Mouse (Mus musculus) intestine, embryonic 16.5 days (tissue): Measurements from ENCODE around the gene Pxdn. TPM values are rescaled to one million over a fixed set of nuclear protein-coding genes. Genes with fewer than 3 reads are reported as not detected.

Source experiments
- ATAC-seq: fragments of 200-750 bp; cut with Nextera tagmentation; 2 replicates; pipeline ENCODE4 v1.8.0; 2017; ENCODE audit warnings: moderate TSS enrichment, moderate library complexity
- H3K27ac ChIP-seq: fragments of 300-500 bp; sonication (generic); 2 replicates; pipeline ENCODE4 v1.5.1; 2014; ENCODE audit warnings: mild to moderate bottlenecking, low read length
- H3K27me3 ChIP-seq: fragments of 300-500 bp; sonication (generic); replicated peaks from 2 replicates; pipeline ENCODE4 v1.6.1; 2014; ENCODE audit warnings: low read length, control low read depth, mixed read lengths; ENCODE audit not compliant: control insufficient read depth, insufficient read depth
- H3K36me3 ChIP-seq: fragments of 300-500 bp; sonication (generic); 2 replicates; pipeline ENCODE4 v1.6.1; 2014; ENCODE audit warnings: low read length, control low read depth; ENCODE audit not compliant: control insufficient read depth, insufficient read depth
- H3K4me1 ChIP-seq: fragments of 300-500 bp; sonication (generic); 2 replicates; pipeline ENCODE4 v1.6.1; 2014; ENCODE audit warnings: low read length, control low read depth, mixed read lengths; ENCODE audit not compliant: control insufficient read depth, insufficient read depth
- H3K4me2 ChIP-seq: fragments of 300-500 bp; sonication (generic); 2 replicates; pipeline ENCODE4 v1.6.1; 2014; ENCODE audit warnings: low read depth, low read length, control low read depth
- H3K4me3 ChIP-seq: fragments of 300-500 bp; sonication (generic); 2 replicates; pipeline ENCODE4 v1.5.1; 2014; ENCODE audit warnings: mild to moderate bottlenecking, low read length
- H3K9ac ChIP-seq: fragments of 300-500 bp; sonication (generic); 2 replicates; pipeline ENCODE4 v1.6.1; 2014; ENCODE audit warnings: low read depth, low read length
- H3K9me3 ChIP-seq: fragments of 300-500 bp; sonication (generic); 2 replicates; pipeline ENCODE4 v1.6.1; 2016; ENCODE audit warnings: low read length, control low read depth; ENCODE audit not compliant: control insufficient read depth
- WGBS: fragments of 180-500 bp; shearing (Covaris S2); extraction: QIAGEN DNeasy Blood & Tissue Kit; methylation state at CpG from one replicate; pipeline ENCODE4 v1.1.7; 2014; 5-methylcytosine and 5-hydroxymethylcytosine counted together
- polyA plus RNA-seq: library from polyadenylated mRNA; unstranded; fragments of >200 nt; fragmentation: Nextera tagmentation; extraction: Ambion mirVana; gene quantifications from 2 replicates; pipeline ENCODE4 v1.2.1, GENCODE M21; 2015

The Pxdn gene
- polyA plus RNA-seq, 1 experiment from 2014 or later: 48.2 TPM

DNA sequence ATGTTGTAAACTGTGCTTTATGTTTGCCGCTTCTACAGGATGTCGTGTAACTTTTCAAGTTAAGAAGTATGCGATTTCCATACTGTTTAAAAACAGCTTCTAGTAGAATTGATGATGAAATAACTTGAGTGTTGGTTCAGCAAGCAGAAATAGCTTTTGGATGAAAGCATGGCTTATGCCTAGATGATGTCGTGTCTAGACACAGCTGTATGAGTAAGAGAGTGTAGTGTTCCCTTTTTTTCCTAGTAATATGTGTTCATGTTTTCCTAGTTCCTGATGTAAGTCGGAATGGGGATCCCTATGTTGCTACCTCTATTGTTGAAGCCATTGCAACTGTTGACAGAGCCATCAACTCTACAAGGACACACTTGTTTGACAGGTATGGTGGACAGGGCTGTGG is 61.5 kb downstream of the Pxdn start:
- Histone ChIP-seq H3K4me1 (no peaks in the 10 kb centered on the region), H3K4me3 (no peak overlapping the region), H3K9me3 (no peaks in the 10 kb centered on the region), H3K27me3 (no peaks in the 10 kb centered on the region), H3K36me3 (peaks cover 15% of the 10 kb centered on the region), H3K4me2 (no peak overlapping the region), H3K27ac (no peak overlapping the region), H3K9ac (no peak overlapping the region)
- 85% methylated on average over 5 of the region's 5 CpGs for WGBS
- no peak for ATAC-seq

DNA sequence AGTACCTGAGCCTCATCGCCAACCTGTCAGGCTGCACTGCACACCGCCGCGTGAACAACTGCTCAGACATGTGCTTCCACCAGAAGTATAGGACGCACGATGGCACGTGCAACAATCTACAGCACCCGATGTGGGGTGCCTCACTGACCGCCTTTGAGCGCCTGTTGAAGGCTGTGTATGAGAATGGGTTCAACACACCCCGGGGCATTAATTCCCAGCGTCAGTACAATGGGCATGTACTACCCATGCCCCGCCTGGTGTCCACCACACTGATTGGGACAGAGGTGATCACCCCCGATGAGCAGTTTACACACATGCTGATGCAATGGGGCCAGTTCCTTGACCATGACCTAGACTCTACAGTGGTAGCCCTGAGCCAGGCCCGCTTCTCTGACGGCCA is 64.5 kb downstream of the Pxdn start:
- no peak overlapping the region for H3K27ac ChIP-seq
- no peaks in the 10 kb centered on the region for H3K4me1 ChIP-seq
- H3K4me3 ChIP-seq: no peak overlapping the region
- peaks cover 12% of the 10 kb centered on the region; the same call in 1 of the 2 replicates for H3K36me3 ChIP-seq
- H3K27me3 ChIP-seq: no peaks in the 10 kb centered on the region
- no peak overlapping the region for H3K4me2 ChIP-seq
- 98% methylated on average over 16 of the region's 16 CpGs for WGBS
- H3K9ac ChIP-seq: no peak overlapping the region
- H3K9me3 ChIP-seq: no peaks in the 10 kb centered on the region
- no peak for ATAC-seq

DNA sequence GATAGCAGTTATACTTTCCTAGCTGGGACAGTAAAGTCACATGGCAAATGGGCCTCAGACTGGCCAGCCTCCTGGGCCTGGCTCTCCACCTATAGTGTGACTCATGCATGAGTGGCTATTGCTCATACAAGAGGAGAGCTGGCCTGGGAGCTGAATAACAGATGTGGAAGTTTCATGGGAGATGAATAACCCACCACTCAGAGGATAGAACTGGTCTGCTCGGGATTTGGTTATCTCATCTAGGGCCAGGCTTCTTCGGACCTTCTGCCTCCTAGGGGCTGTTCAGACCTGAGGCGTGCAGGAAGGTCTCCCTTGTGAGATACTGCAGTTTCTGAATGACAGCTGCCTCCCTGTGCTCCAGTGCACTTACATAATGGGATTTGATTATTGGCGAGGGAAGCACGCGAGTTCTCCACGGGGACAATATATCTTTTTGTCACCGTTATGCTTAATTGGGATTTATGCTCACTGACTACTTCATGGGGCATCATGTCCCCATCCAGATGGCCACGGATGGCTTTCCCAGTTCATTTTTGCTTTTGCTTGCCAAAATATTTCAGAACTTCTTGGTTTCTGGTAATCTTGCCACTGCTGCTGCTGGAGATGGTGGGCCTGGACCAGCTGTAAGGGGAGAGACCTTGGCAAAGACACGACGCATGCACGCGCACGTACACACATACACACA is 66.4 kb downstream of the Pxdn start:
- Histone ChIP-seq H3K9ac (no peak overlapping the region), H3K4me1 (no peaks in the 10 kb centered on the region), H3K36me3 (peaks cover 12% of the 10 kb centered on the region; the same call in 1 of the 2 replicates), H3K4me2 (no peak overlapping the region), H3K4me3 (no peak overlapping the region), H3K27me3 (no peaks in the 10 kb centered on the region), H3K9me3 (no peaks in the 10 kb centered on the region), H3K27ac (no peak overlapping the region)
- ATAC-seq: no peak
- 83% methylated on average over 14 of the region's 14 CpGs for WGBS

DNA sequence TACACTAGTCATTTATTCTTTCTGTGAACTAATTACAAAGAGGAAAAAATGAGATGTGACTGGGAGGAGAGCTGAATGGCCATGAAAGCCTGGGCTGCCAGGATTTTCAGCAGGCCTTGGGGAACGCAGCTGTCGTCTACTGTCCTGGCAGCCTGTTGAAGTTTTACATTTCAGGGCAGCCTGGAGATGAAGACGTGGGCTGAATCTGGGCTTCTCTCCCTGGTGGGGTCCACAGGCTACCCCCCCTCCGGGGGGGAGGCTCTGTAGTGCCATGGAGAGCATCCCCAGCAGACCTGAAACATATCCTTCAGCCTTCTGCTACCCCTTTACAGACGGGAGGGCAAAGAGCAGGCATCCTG is 66.9 kb downstream of the Pxdn start:
- Histone ChIP-seq H3K4me1 (no peaks in the 10 kb centered on the region), H3K36me3 (peaks cover 12% of the 10 kb centered on the region; the same call in 1 of the 2 replicates), H3K4me2 (no peak overlapping the region), H3K9ac (no peak overlapping the region), H3K4me3 (no peak overlapping the region), H3K27me3 (no peaks in the 10 kb centered on the region), H3K9me3 (no peaks in the 10 kb centered on the region), H3K27ac (no peak overlapping the region)
- WGBS: 79% methylated on average over 5 of the region's 5 CpGs
- ATAC-seq: no peak

DNA sequence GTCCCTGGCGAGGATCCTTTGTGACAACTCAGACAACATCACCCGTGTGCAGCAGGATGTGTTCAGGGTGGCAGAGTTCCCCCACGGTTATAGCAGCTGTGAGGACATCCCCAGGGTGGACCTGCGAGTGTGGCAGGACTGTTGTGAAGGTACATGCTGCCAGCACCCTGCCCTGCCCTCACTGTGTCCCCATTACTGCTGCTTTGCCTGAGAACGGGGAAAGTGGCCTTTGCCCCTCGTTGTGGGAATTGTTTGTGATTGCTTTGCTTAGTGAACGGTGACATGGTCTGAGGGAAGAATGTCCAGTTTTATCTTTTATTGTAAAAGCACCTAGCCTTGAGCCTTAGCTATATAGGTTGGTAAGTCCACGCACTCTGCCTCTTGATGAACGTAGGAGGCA is 69.2 kb downstream of the Pxdn start:
- no peak for ATAC-seq
- Histone ChIP-seq H3K4me1 (no peaks in the 10 kb centered on the region), H3K36me3 (peaks cover 12% of the 10 kb centered on the region; the same call in 1 of the 2 replicates), H3K4me2 (no peak overlapping the region), H3K27me3 (no peaks in the 10 kb centered on the region), H3K4me3 (no peak overlapping the region), H3K9ac (no peak overlapping the region), H3K9me3 (no peaks in the 10 kb centered on the region), H3K27ac (no peak overlapping the region)
- WGBS: 76% methylated on average over 9 of the region's 9 CpGs

DNA sequence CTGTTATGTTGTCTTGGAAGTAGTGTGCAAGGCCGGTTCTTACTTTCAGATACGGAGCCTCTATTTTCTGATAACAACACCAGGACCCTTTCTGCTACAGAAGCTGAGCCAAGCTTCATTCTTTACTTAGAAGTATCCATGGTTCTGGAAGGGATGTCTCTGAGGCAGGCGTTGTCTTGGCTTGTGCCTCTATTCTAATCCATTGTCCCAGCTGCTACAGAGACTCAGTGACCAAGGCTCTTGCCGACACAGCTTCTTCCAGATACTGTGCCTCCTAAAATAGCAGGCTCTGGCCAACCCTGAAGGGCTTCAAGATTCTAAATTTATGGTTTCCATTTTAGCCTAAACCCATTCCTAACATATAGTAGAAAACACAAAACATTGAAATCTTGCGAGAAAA is 71.3 kb downstream of the Pxdn start:
- H3K36me3 ChIP-seq: 0 out of 2 replicates have a peak, but pooled peaks cover 6% of the 10 kb centered on the region

DNA sequence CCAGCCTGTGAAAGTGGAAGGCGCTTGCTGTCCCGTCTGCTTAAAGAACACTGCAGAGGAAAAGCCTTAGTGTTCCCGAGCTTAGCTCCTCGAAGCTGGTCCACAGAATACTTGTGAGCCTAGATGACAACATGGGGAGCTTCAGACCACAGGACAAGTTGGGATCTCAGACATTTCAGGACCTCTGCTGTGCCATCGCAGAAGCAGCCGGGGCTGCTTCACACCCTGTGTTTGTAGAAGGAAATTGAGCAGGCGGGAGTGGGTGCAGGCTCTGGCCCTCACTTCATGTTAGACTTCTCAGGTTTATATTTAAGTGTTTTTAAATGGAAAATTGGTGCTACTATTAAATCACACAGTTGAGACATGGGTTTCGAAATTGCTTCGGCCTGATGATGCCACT is 78.1 kb downstream of the Pxdn start:
- Histone ChIP-seq H3K27me3 (no peaks in the 10 kb centered on the region), H3K9me3 (no peaks in the 10 kb centered on the region), H3K27ac (no peak overlapping the region), H3K36me3 (peaks cover 8% of the 10 kb centered on the region; the same call in 1 of the 2 replicates), H3K9ac (no peak overlapping the region), H3K4me1 (no peaks in the 10 kb centered on the region), H3K4me2 (no peak overlapping the region), H3K4me3 (no peak overlapping the region)
- 88% methylated on average over 9 of the region's 9 CpGs for WGBS
- no peak for ATAC-seq

More for the DNA sequence above, 71.3 kb downstream of the Pxdn start:
- H3K27me3 ChIP-seq: no peaks in the 10 kb centered on the region
- WGBS: 86% methylated on average over 5 of the region's 5 CpGs
- H3K4me1 ChIP-seq: no peaks in the 10 kb centered on the region
- no peak for ATAC-seq
- no peak overlapping the region for H3K4me2 ChIP-seq
- no peak overlapping the region for H3K27ac ChIP-seq
- no peak overlapping the region for H3K9ac ChIP-seq
- no peak overlapping the region for H3K4me3 ChIP-seq
- H3K9me3 ChIP-seq: no peaks in the 10 kb centered on the region

DNA sequence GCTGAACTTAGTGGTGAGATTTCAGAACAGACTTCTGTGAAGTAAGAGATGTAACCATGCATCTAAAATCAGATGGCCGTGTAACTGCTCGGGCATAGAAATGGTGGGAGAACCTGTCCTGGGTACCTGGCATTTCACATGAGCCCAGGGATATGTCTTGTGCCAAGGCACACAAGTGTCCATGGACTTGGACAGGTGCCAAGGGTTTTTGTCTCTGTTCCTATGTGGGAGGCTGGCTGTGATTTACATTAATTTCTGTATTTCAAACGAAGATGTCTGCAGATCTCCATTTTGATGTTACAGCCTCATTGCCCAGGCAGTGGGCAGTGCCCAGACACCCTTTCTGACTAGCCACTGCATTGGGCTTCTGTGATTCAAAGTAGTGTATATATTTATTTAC is 79.7 kb downstream of the Pxdn start:
- Histone ChIP-seq H3K27me3 (no peaks in the 10 kb centered on the region), H3K36me3 (peaks cover 7% of the 10 kb centered on the region; the same call in 1 of the 2 replicates)
- WGBS: 82% methylated on average over 3 of the region's 3 CpGs

DNA sequence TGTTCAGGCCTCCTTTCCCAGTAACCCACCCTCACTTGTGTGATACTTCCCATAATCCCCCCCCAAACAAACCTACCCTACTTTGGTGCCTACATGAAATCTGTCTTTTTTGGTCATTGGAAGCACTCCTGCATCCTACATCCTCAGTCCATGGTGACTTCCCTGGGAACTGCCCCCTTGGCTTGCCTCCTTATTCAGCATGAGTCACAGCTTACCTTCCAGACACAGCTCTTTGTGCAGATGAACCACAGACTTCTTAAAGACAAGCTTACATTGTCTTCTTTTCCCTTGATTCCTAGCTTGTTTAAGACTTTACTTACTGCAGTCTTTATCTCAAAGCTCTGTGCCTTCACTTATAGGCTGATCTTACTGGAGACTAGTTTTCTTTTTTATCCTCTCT is 83.0 kb downstream of the Pxdn start:
- Histone ChIP-seq H3K27me3 (no peaks in the 10 kb centered on the region), H3K4me1 (no peaks in the 10 kb centered on the region), H3K27ac (no peak overlapping the region), H3K4me2 (no peak overlapping the region), H3K9me3 (no peaks in the 10 kb centered on the region), H3K9ac (no peak overlapping the region), H3K4me3 (no peak overlapping the region), H3K36me3 (no peaks in the 10 kb centered on the region; the same call in 1 of the 2 replicates)
- ATAC-seq: no peak

More for the DNA sequence above, 79.7 kb downstream of the Pxdn start:
- Histone ChIP-seq H3K4me1 (no peaks in the 10 kb centered on the region), H3K27ac (no peak overlapping the region), H3K4me2 (no peak overlapping the region), H3K9me3 (no peaks in the 10 kb centered on the region), H3K9ac (no peak overlapping the region), H3K4me3 (no peak overlapping the region)
- no peak for ATAC-seq

DNA sequence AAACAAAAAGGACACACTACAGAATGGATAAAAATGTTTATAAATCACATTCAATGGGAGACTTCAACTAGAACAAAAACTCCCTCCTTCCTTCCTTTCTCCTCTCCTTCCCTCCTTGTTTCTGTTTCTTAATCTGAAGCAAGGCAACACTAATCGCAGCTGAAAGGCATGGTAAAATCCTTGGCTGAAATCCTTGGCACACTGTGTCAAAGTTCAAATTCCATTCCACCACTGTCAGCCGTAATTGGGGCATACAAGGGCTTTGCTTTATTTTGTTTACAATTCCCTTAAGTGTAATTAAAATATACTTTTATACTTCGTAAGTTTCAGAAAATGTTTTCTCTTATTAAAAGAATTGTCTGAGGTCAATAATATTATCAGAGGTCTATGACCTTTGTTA is 86.1 kb downstream of the Pxdn start:
- WGBS: 24% methylated on average over 3 of the region's 3 CpGs
- Histone ChIP-seq H3K4me1 (no peaks in the 10 kb centered on the region), H3K4me2 (no peak overlapping the region), H3K27me3 (no peaks in the 10 kb centered on the region), H3K9ac (no peak overlapping the region), H3K4me3 (no peak overlapping the region), H3K9me3 (no peaks in the 10 kb centered on the region), H3K27ac (no peak overlapping the region), H3K36me3 (no peaks in the 10 kb centered on the region)
- no peak for ATAC-seq
